Mouse (Mus musculus): ENCODE measurements around the gene a. TPM values are rescaled to one million over a fixed set of nuclear protein-coding genes. Genes with fewer than 3 reads are reported as not detected.

Gene a
- polyA plus RNA-seq, 1 experiment from 2014 or later = not detected

DNA sequence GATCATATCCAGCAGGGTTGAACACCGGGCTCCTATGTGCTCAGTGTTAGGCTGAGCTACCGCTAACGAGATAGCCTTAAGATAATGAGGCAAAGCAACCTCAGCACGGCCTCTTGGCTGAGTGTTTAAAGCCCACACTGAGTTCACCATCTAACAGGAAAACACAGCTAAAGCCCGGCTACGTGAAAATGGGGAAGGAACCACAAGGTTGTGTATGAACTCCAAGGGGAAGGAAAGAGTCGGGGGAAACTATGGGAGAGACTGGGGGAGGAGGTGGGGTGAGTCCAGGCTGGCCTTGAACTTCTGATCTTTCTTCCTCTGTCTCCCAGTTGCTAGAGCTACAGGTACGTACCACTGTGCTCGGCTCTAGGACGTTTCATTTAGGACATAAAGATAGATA is 150.8 kb downstream of the a start:
- ATAC-seq (ENCODE audit: insufficient number of reproducible peaks, insufficient read depth, low FRiP score, low read depth) = no peak
- no peaks in the 10 kb centered on the region; a peak in 1 of 4 replicates for H3K4me1 ChIP-seq (ENCODE audit: control insufficient read depth in 2 of 2, insufficient read depth in 2 of 2, low read length in 2 of 2)
- no peak overlapping the region for H3K4me3 ChIP-seq (ENCODE audit: control insufficient read depth in 1 of 2, insufficient read depth in 1 of 2, low read depth in 1 of 2, low read length in 2 of 2)
- no peaks in the 10 kb centered on the region for H3K27me3 ChIP-seq (ENCODE audit: control insufficient read depth, insufficient read depth, low read length)
- no peaks in the 10 kb centered on the region for H3K9me3 ChIP-seq (ENCODE audit: control insufficient read depth, low read length)
- no peak overlapping the region for H3K27ac ChIP-seq (replicated peaks in 1 of 2; ENCODE audit: control insufficient read depth in 1 of 2, insufficient read depth in 1 of 2, low read depth in 2 of 2, low read length in 2 of 2)
- no peaks in the 10 kb centered on the region for H3K36me3 ChIP-seq (ENCODE audit: control insufficient read depth, insufficient read depth, low read length)
- no peak overlapping the region for H3K4me2 ChIP-seq (ENCODE audit: low read length)
- no peak overlapping the region for H3K9ac ChIP-seq (ENCODE audit: low read length)
- WGBS = 66% methylated on average over 10 of the region's 10 CpGs

DNA sequence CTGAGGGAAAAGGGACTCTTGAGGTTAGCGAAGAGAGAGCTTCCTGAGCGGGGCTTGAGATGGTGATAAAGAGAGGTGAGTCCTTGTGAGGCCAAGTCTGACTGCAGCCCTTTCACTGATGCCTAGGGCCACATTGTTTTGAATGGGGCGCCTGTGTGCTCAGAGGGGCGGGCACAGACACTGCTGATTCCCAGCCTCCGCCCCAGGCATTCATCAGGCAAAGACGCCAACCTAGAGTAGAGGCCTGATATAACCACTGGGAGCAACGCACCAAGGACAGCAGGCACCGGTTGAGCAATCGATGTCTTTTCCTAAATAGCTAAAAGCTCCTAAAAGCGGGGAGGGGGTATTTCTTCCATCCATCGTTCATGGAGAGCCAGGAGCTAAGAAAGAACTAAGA is 151.3 kb downstream of the a start:
- H3K36me3 ChIP-seq (ENCODE audit: control insufficient read depth, insufficient read depth, low read length) = no peaks in the 10 kb centered on the region
- H3K9me3 ChIP-seq (ENCODE audit: control insufficient read depth, low read length) = no peaks in the 10 kb centered on the region
- no peaks in the 10 kb centered on the region; a peak in 1 of 4 replicates for H3K4me1 ChIP-seq (ENCODE audit: control insufficient read depth in 2 of 2, insufficient read depth in 2 of 2, low read length in 2 of 2)
- H3K27me3 ChIP-seq (ENCODE audit: control insufficient read depth, insufficient read depth, low read length) = no peaks in the 10 kb centered on the region
- H3K9ac ChIP-seq (ENCODE audit: low read length) = peak overlapping the region; percentile 51; the same call in 1 of the 2 replicates
- H3K4me2 ChIP-seq (ENCODE audit: low read length) = peak overlapping the region; percentile 54
- WGBS = 64% methylated on average over 11 of the region's 11 CpGs
- H3K27ac ChIP-seq (replicated peaks in 1 of 2; ENCODE audit: control insufficient read depth in 1 of 2, insufficient read depth in 1 of 2, low read depth in 2 of 2, low read length in 2 of 2) = no peak overlapping the region
- H3K4me3 ChIP-seq (ENCODE audit: control insufficient read depth in 1 of 2, insufficient read depth in 1 of 2, low read depth in 1 of 2, low read length in 2 of 2) = no peak overlapping the region
- no peak for ATAC-seq (ENCODE audit: insufficient number of reproducible peaks, insufficient read depth, low FRiP score, low read depth)

DNA sequence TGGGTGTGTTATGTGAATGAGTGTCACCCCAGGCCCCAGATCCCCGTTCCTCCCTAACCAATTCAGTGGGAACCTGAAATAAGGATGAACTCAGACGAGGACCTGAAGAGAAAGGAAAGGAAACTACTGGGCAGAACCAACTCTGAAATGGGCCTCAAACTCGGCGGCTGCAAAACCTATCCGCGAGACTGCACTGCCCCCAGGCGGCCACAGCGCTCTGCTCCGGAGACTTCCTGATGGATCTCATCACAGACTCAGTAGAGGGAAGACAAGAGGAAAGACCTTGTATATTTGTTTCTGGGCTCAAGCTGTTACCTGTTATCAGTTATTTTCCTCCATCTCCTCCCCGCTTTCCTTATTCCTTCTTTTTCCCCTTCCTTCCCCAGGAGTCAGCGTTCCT is 151.9 kb downstream of the a start:
- Histone ChIP-seq H3K4me2 (ENCODE audit: low read length) (peak overlapping the region; percentile 54), H3K9me3 (ENCODE audit: control insufficient read depth, low read length) (no peaks in the 10 kb centered on the region), H3K4me3 (ENCODE audit: control insufficient read depth in 1 of 2, insufficient read depth in 1 of 2, low read depth in 1 of 2, low read length in 2 of 2) (peak overlapping the region; percentile 7 to 20; a peak in 3 of 4 replicates), H3K9ac (ENCODE audit: low read length) (peak overlapping the region; percentile 51; the same call in 1 of the 2 replicates), H3K36me3 (ENCODE audit: control insufficient read depth, insufficient read depth, low read length) (no peaks in the 10 kb centered on the region), H3K27me3 (ENCODE audit: control insufficient read depth, insufficient read depth, low read length) (no peaks in the 10 kb centered on the region), H3K27ac (replicated peaks in 1 of 2; ENCODE audit: control insufficient read depth in 1 of 2, insufficient read depth in 1 of 2, low read depth in 2 of 2, low read length in 2 of 2) (no peak overlapping the region), H3K4me1 (ENCODE audit: control insufficient read depth in 2 of 2, insufficient read depth in 2 of 2, low read length in 2 of 2) (no peaks in the 10 kb centered on the region; a peak in 1 of 4 replicates)
- WGBS = 5% methylated on average over 11 of the region's 11 CpGs
- no peak for ATAC-seq (ENCODE audit: insufficient number of reproducible peaks, insufficient read depth, low FRiP score, low read depth)

DNA sequence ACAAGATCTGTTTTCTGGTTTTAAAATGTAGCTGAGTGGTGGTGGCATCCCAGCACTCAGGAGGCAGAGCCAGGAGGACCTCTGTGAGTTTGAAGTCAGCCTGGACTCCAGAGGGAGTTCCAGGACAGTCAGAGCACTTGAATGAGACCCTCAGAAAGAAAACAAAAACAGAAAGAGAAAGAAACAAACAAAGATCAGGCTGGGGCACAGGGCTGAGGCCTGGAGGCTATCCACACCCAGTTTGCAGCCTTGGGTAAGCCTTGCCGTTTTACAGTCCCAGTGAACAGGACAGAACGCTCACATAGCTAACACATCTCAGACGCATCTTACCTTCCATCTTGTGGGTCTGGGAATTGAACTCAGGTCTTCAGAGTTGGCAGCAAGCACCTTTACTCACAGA is 155.7 kb downstream of the a start:
- Histone ChIP-seq H3K9ac (ENCODE audit: low read length) (no peak overlapping the region), H3K4me3 (ENCODE audit: control insufficient read depth in 1 of 2, insufficient read depth in 1 of 2, low read depth in 1 of 2, low read length in 2 of 2) (no peak overlapping the region), H3K36me3 (ENCODE audit: control insufficient read depth, insufficient read depth, low read length) (no peaks in the 10 kb centered on the region), H3K4me2 (ENCODE audit: low read length) (no peak overlapping the region), H3K4me1 (ENCODE audit: control insufficient read depth in 2 of 2, insufficient read depth in 2 of 2, low read length in 2 of 2) (no peaks in the 10 kb centered on the region; a peak in 1 of 4 replicates), H3K9me3 (ENCODE audit: control insufficient read depth, low read length) (no peaks in the 10 kb centered on the region), H3K27me3 (ENCODE audit: control insufficient read depth, insufficient read depth, low read length) (0 out of 2 replicates have a peak, but pooled peaks cover 5% of the 10 kb centered on the region), H3K27ac (replicated peaks in 1 of 2; ENCODE audit: control insufficient read depth in 1 of 2, insufficient read depth in 1 of 2, low read depth in 2 of 2, low read length in 2 of 2) (no peak overlapping the region)
- 87% methylated on average over 3 of the region's 3 CpGs for WGBS
- no peak for ATAC-seq (ENCODE audit: insufficient number of reproducible peaks, insufficient read depth, low FRiP score, low read depth)

DNA sequence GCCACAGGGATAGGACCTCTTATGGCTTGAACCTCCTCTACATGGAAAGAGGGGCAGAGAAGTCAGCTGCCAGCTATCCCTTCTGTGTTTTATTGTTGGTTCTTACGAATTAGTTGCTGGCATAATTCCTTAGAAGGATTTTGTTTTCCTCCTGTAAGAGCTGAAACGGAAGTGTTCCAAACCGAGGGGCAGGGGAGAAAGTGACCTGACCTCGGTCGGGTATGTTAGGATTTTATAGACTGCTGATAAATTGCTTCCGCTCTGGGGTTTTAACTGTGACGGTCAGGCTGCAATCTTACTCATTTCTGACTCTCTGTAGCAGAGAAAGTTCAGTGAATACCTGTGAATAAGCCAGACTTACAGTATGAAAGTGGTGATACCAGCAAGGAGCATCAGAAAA is 158.2 kb downstream of the a start:
- H3K4me3 ChIP-seq (ENCODE audit: control insufficient read depth in 1 of 2, insufficient read depth in 1 of 2, low read depth in 1 of 2, low read length in 2 of 2) = no peak overlapping the region
- H3K4me1 ChIP-seq (ENCODE audit: control insufficient read depth in 2 of 2, insufficient read depth in 2 of 2, low read length in 2 of 2) = no peaks in the 10 kb centered on the region
- H3K9me3 ChIP-seq (ENCODE audit: control insufficient read depth, low read length) = no peaks in the 10 kb centered on the region
- no peak overlapping the region for H3K27ac ChIP-seq (replicated peaks in 1 of 2; ENCODE audit: control insufficient read depth in 1 of 2, insufficient read depth in 1 of 2, low read depth in 2 of 2, low read length in 2 of 2)
- no peaks in the 10 kb centered on the region for H3K36me3 ChIP-seq (ENCODE audit: control insufficient read depth, insufficient read depth, low read length)
- ATAC-seq (ENCODE audit: insufficient number of reproducible peaks, insufficient read depth, low FRiP score, low read depth) = no peak
- 39% methylated on average over 7 of the region's 7 CpGs for WGBS
- H3K9ac ChIP-seq (ENCODE audit: low read length) = no peak overlapping the region
- peaks cover 10% of the 10 kb centered on the region; the same call in 1 of the 2 replicates for H3K27me3 ChIP-seq (ENCODE audit: control insufficient read depth, insufficient read depth, low read length)
- no peak overlapping the region for H3K4me2 ChIP-seq (ENCODE audit: low read length)

DNA sequence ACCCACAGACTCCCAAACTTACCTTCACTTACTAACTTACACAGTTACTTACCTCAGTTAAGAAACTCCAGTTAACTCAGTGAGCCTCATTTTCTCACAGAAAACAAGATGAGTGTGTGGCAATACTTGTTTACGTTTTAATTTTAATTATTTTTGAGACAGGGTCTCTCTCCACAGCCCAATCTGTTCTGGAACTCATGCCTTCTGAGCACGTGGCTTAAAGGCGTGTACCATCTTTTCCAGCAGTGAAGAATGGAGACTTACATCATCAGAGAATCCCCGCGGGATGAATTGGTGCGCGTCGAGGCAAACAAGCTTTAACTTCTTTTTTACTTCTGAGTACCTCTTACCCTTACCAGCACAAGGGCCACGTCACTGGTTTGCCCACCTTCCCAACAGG is 158.7 kb downstream of the a start:
- no peak overlapping the region for H3K27ac ChIP-seq (replicated peaks in 1 of 2; ENCODE audit: control insufficient read depth in 1 of 2, insufficient read depth in 1 of 2, low read depth in 2 of 2, low read length in 2 of 2)
- H3K9me3 ChIP-seq (ENCODE audit: control insufficient read depth, low read length) = no peaks in the 10 kb centered on the region
- H3K4me1 ChIP-seq (ENCODE audit: control insufficient read depth in 2 of 2, insufficient read depth in 2 of 2, low read length in 2 of 2) = no peaks in the 10 kb centered on the region
- no peaks in the 10 kb centered on the region for H3K36me3 ChIP-seq (ENCODE audit: control insufficient read depth, insufficient read depth, low read length)
- H3K4me2 ChIP-seq (ENCODE audit: low read length) = no peak overlapping the region
- peaks cover 12% of the 10 kb centered on the region; the same call in 1 of the 2 replicates for H3K27me3 ChIP-seq (ENCODE audit: control insufficient read depth, insufficient read depth, low read length)
- no peak overlapping the region for H3K9ac ChIP-seq (ENCODE audit: low read length)
- WGBS = 81% methylated on average over 9 of the region's 9 CpGs
- H3K4me3 ChIP-seq (ENCODE audit: control insufficient read depth in 1 of 2, insufficient read depth in 1 of 2, low read depth in 1 of 2, low read length in 2 of 2) = no peak overlapping the region
- ATAC-seq (ENCODE audit: insufficient number of reproducible peaks, insufficient read depth, low FRiP score, low read depth) = no peak

DNA sequence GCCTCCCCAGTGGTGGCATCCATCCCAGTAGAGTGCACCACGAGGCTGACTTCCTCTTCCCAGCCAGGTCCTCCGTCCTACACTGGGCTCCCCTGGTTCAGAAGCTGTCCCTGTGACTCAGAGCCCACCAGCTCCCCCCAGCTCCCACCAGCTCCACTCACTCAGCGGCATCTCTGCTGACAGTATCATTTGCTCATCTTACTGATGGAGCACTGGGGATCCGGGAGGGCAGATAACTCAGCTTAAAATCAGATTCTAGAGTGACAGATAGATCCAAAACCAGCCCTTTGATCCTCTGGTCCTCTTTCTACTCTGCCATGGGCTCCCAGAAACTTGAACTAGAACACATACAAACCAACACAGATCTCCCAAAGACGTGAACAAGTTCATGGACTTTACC is 159.4 kb downstream of the a start:
- Histone ChIP-seq H3K4me1 (ENCODE audit: control insufficient read depth in 2 of 2, insufficient read depth in 2 of 2, low read length in 2 of 2) (no peaks in the 10 kb centered on the region), H3K4me3 (ENCODE audit: control insufficient read depth in 1 of 2, insufficient read depth in 1 of 2, low read depth in 1 of 2, low read length in 2 of 2) (no peak overlapping the region), H3K36me3 (ENCODE audit: control insufficient read depth, insufficient read depth, low read length) (no peaks in the 10 kb centered on the region), H3K9me3 (ENCODE audit: control insufficient read depth, low read length) (no peaks in the 10 kb centered on the region), H3K9ac (ENCODE audit: low read length) (no peak overlapping the region), H3K27me3 (ENCODE audit: control insufficient read depth, insufficient read depth, low read length) (peaks cover 14% of the 10 kb centered on the region; the same call in 1 of the 2 replicates), H3K4me2 (ENCODE audit: low read length) (no peak overlapping the region), H3K27ac (replicated peaks in 1 of 2; ENCODE audit: control insufficient read depth in 1 of 2, insufficient read depth in 1 of 2, low read depth in 2 of 2, low read length in 2 of 2) (no peak overlapping the region)
- ATAC-seq (ENCODE audit: insufficient number of reproducible peaks, insufficient read depth, low FRiP score, low read depth) = no peak
- 35% methylated on average over 5 of the region's 5 CpGs for WGBS

DNA sequence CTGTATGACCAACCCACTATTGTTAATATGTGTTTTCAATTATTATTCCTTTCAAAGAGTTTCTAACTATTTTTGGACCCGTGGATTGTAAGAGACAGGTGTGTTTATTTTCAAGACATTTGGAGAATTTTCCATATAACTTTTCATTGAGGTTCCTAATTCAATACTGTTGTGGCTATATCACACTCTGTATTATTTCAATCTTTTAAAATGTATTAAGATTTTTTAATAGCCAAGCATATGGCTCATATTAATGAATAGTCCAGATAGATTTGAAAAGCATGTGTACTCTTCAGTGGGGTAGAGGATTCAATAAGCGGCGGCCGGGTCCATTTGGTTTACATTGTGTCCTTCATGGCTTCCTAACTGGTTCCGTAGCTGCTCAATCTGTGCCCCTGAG is 168.3 kb downstream of the a start:
- no peak overlapping the region for H3K9ac ChIP-seq (ENCODE audit: low read length)
- H3K27me3 ChIP-seq (ENCODE audit: control insufficient read depth, insufficient read depth, low read length) = 0 out of 2 replicates have a peak, but pooled peaks cover 4% of the 10 kb centered on the region
- no peak overlapping the region for H3K4me2 ChIP-seq (ENCODE audit: low read length)
- ATAC-seq (ENCODE audit: insufficient number of reproducible peaks, insufficient read depth, low FRiP score, low read depth) = no peak
- no peak overlapping the region for H3K4me3 ChIP-seq (ENCODE audit: control insufficient read depth in 1 of 2, insufficient read depth in 1 of 2, low read depth in 1 of 2, low read length in 2 of 2)
- H3K9me3 ChIP-seq (ENCODE audit: control insufficient read depth, low read length) = no peaks in the 10 kb centered on the region
- no peaks in the 10 kb centered on the region; a peak in 1 of 4 replicates for H3K4me1 ChIP-seq (ENCODE audit: control insufficient read depth in 2 of 2, insufficient read depth in 2 of 2, low read length in 2 of 2)
- no peak overlapping the region for H3K27ac ChIP-seq (replicated peaks in 1 of 2; ENCODE audit: control insufficient read depth in 1 of 2, insufficient read depth in 1 of 2, low read depth in 2 of 2, low read length in 2 of 2)
- no peaks in the 10 kb centered on the region for H3K36me3 ChIP-seq (ENCODE audit: control insufficient read depth, insufficient read depth, low read length)
- 93% methylated on average over 5 of the region's 5 CpGs for WGBS
